ENCODE assay signal across 8 mouse cellular contexts in genomic region chr5:142907803-142908559, GRCm38 (mm10). TPM values are rescaled to one million over a fixed set of nuclear protein-coding genes. Genes with fewer than 3 reads are reported as not detected.
DNase-seq lines count a peak whose midpoint lies in the region; ATAC-seq and TF ChIP-seq lines count a peak whose summit lies in the region.

No protein-coding gene starts in this region.

- no peak for TF ChIP-seq CTCF in kidney, adult 2 months (conservative IDR thresholded peaks at IDR 0.05; ENCODE audit: insufficient read depth, insufficient read length, low read depth, low read length)

- peak overlapping the region; percentile 55 for H3K4me3 ChIP-seq in kidney, adult 2 months (ENCODE audit: insufficient read depth, low read depth, low read length)
- peak overlapping the region; percentile 90 for H3K4me3 ChIP-seq in lung, embryonic 15.5 days

- TF ChIP-seq POLR2A in kidney, adult 2 months (IDR thresholded peaks at IDR 0.05; ENCODE audit: low read depth, low read length) = no peak

- H3K36me3 ChIP-seq in kidney, adult 2 months (ENCODE audit: control insufficient read depth, insufficient read depth, low read length) = peaks cover 14% of the 10 kb centered on the region; the same call in 1 of the 2 replicates
- H3K36me3 ChIP-seq in lung, embryonic 15.5 days = peaks cover 24% of the 10 kb centered on the region

- DNase-seq in thymus, adult 18-20 months = peak; percentile 43 to 56
- no peak for DNase-seq in thymus, postnatal 10 days (ENCODE audit: low spot score in 2 of 2)
- DNase-seq in cerebellum, postnatal 25 days = peak; percentile 53 to 75
- DNase-seq in heart, adult 8-10 months (ENCODE audit: low spot score) = peak; percentile 53
- peak; percentile 91 for DNase-seq in kidney, adult 2 months
- DNase-seq in spleen, postnatal 4 days (ENCODE audit: low spot score in 2 of 2) = peak; percentile 72 to 84

- ATAC-seq in lung, embryonic 15.5 days (ENCODE audit: borderline replicate concordance, extremely low read depth, low FRiP score, low TSS enrichment) = no peak
- no peak for ATAC-seq in erythroid progenitor cell, adult 5-6 weeks (replicated peaks; ENCODE audit: low FRiP score, poor library complexity, severe bottlenecking)

- no peaks in the 10 kb centered on the region for H3K27me3 ChIP-seq in kidney, adult 2 months (replicated peaks; ENCODE audit: control insufficient read depth, insufficient read depth, low read length)
- H3K27me3 ChIP-seq in lung, embryonic 15.5 days = no peaks in the 10 kb centered on the region

- H3K27ac ChIP-seq in kidney, adult 2 months (ENCODE audit: insufficient read depth, low read depth, low read length) = peak overlapping the region; percentile 85
- peak overlapping the region; percentile 100 for H3K27ac ChIP-seq in lung, embryonic 15.5 days

- peak overlapping the region; percentile 67 for H3K9ac ChIP-seq in lung, embryonic 15.5 days

- peak overlapping the region; percentile 88 for H3K4me2 ChIP-seq in lung, embryonic 15.5 days

- H3K9me3 ChIP-seq in lung, embryonic 15.5 days = no peaks in the 10 kb centered on the region

- peaks cover 34% of the 10 kb centered on the region for H3K4me1 ChIP-seq in kidney, adult 2 months (ENCODE audit: control insufficient read depth, insufficient read depth, low read length)
- peaks cover 56% of the 10 kb centered on the region for H3K4me1 ChIP-seq in lung, embryonic 15.5 days

- 39% methylated on average over 5 of the region's 5 CpGs for WGBS in kidney, adult 2 months
- WGBS in lung, embryonic 15.5 days = 37% methylated on average over 5 of the region's 5 CpGs

RNA-seq across cellular contexts. Expression of gene Actb, which starts 1.4 kb away (rescaled TPM):
- 100 to 1,000 TPM; 461 to 845 (median 654) TPM for total RNA-seq in heart, adult 8-10 months (2022)
- 2,111 and 2,511 TPM in 2 replicates for polyA plus RNA-seq in kidney, adult 2 months (2012; rRNA removed)
- polyA plus RNA-seq in lung, embryonic 15.5 days (2015; fragmentation: Nextera tagmentation; extraction: Ambion mirVana) = 15,606 and 16,851 TPM in 2 replicates
- 4,902 and 5,552 TPM in 2 replicates for total RNA-seq in erythroid progenitor cell, adult 5-6 weeks (2015; ENCODE audit: low replicate concordance)
- 1,509 and 1,723 TPM in 2 replicates for total RNA-seq in erythroid progenitor cell, adult 5-6 weeks (2017; ENCODE audit: low replicate concordance)

RNA-seq across cellular contexts. Expression of gene Fbxl18, which starts 12.8 kb away (rescaled TPM):
- total RNA-seq in heart, adult 8-10 months (2022) = 1 to 10 TPM; 3.7 to 5.2 (median 4.7) TPM
- polyA plus RNA-seq in kidney, adult 2 months (2012; rRNA removed) = 11.5 and 17.2 TPM in 2 replicates
- 11.1 and 13.5 TPM in 2 replicates for polyA plus RNA-seq in lung, embryonic 15.5 days (2015; fragmentation: Nextera tagmentation; extraction: Ambion mirVana)
- 0.42 and 4.0 TPM in 2 replicates for total RNA-seq in erythroid progenitor cell, adult 5-6 weeks (2015; ENCODE audit: low replicate concordance)
- total RNA-seq in erythroid progenitor cell, adult 5-6 weeks (2017; ENCODE audit: low replicate concordance) = 2.4 and 2.7 TPM in 2 replicates

RNA-seq across cellular contexts. Expression of gene Fscn1, which starts 52.2 kb away (rescaled TPM):
- total RNA-seq in heart, adult 8-10 months (2022) = 10 to 100 TPM in 3 of 4 experiments, 1 to 10 TPM in 1; 9.9 to 28.6 (median 23.6) TPM
- 23.1 and 28.5 TPM in 2 replicates for polyA plus RNA-seq in kidney, adult 2 months (2012; rRNA removed)
- polyA plus RNA-seq in lung, embryonic 15.5 days (2015; fragmentation: Nextera tagmentation; extraction: Ambion mirVana) = 240 and 246 TPM in 2 replicates
- total RNA-seq in erythroid progenitor cell, adult 5-6 weeks (2015; ENCODE audit: low replicate concordance) = 0.84 TPM in 1 of 2 replicates, not detected in the other
- 5.1 TPM in 1 of 2 replicates, not detected in the other for total RNA-seq in erythroid progenitor cell, adult 5-6 weeks (2017; ENCODE audit: low replicate concordance)

Comparison
In these comparisons a context has a peak if more than half of its experiments do, and no peak if none do; other contexts are left out.
1. DNase-seq: peak in thymus, adult 18-20 months (2 of 2), cerebellum, postnatal 25 days (2 of 2), heart, adult 8-10 months (single experiment), kidney, adult 2 months (single experiment) and spleen, postnatal 4 days (2 of 2); none in thymus, postnatal 10 days (0 of 2).